27 mouse cellular contexts compared by ENCODE assay signal in genomic region chrX:105953999-105954398, GRCm38 (mm10). TPM values are rescaled to one million over a fixed set of nuclear protein-coding genes. Genes with fewer than 3 reads are reported as not detected.
DNase-seq lines count a peak whose midpoint lies in the region; ATAC-seq and TF ChIP-seq lines count a peak whose summit lies in the region.
"Had no signal": no experiment of that assay in that cellular context is flagged by ENCODE, and none has a peak within 500 bp of the region (broad histone marks: within the 10 kb centered on the region; RNA-seq: fewer than 3 reads in every experiment).

No protein-coding gene starts in this region.

- intact Hi-C loops in heart, postnatal 14 days (cut with DNase I) = no loop called here

- H3K4me1 ChIP-seq in cerebellum, adult 2 months (ENCODE audit: control insufficient read depth, insufficient read depth, low read length) = no peaks in the 10 kb centered on the region
- no peaks in the 10 kb centered on the region for H3K4me1 ChIP-seq in heart, embryonic 12.5 days (replicated peaks)
- H3K4me1 ChIP-seq: embryonic facial prominence, embryonic 10.5 days; embryonic facial prominence, embryonic 13.5 days; forebrain, embryonic 12.5 days; forebrain, embryonic 15.5 days; heart, embryonic 10.5 days; hindbrain, embryonic 10.5 days; hindbrain, embryonic 13.5 days; intestine, embryonic 15.5 days; kidney, embryonic 15.5 days had no signal

- 18% methylated on average over 2 of the region's 2 CpGs for WGBS in cerebellum, adult 2 months
- WGBS in heart, embryonic 12.5 days = 63% methylated on average over 2 of the region's 2 CpGs

- H3K36me3 ChIP-seq in heart, embryonic 12.5 days = no peaks in the 10 kb centered on the region
- H3K36me3 ChIP-seq: embryonic facial prominence, embryonic 10.5 days; embryonic facial prominence, embryonic 13.5 days; forebrain, embryonic 12.5 days; forebrain, embryonic 15.5 days; heart, embryonic 10.5 days; hindbrain, embryonic 10.5 days; hindbrain, embryonic 13.5 days; intestine, embryonic 15.5 days; kidney, embryonic 15.5 days had no signal

- DNase-seq in cerebellum, adult 18-20 months = peak; percentile 7 to 45
- no peak for DNase-seq in cerebellum, adult 8-10 months
- DNase-seq in cerebellum, adult 2 months = peak; percentile 13 to 57
- DNase-seq in cerebellum, postnatal 10 days = peak; percentile 22 to 43
- no peak for DNase-seq in heart, postnatal 14 days
- DNase-seq in liver = no peak
- DNase-seq: adrenal gland, adult 8-10 months; embryo, embryonic 11 days; gastrocnemius, postnatal 25 days; heart, adult 2 months; heart, postnatal 36 days; kidney, adult 11 months; kidney, adult 8-10 months had no signal

- H3K9me3 ChIP-seq in heart, embryonic 12.5 days (replicated peaks) = no peaks in the 10 kb centered on the region
- H3K9me3 ChIP-seq: embryonic facial prominence, embryonic 10.5 days; embryonic facial prominence, embryonic 13.5 days; forebrain, embryonic 12.5 days; forebrain, embryonic 15.5 days; heart, embryonic 10.5 days; hindbrain, embryonic 10.5 days; hindbrain, embryonic 13.5 days; intestine, embryonic 15.5 days; kidney, embryonic 15.5 days had no signal

- H3K9ac ChIP-seq in heart, embryonic 12.5 days = no peak overlapping the region
- H3K9ac ChIP-seq: embryonic facial prominence, embryonic 13.5 days; forebrain, embryonic 12.5 days; forebrain, embryonic 15.5 days; hindbrain, embryonic 13.5 days; intestine, embryonic 15.5 days; kidney, embryonic 15.5 days had no signal

- no peak overlapping the region for H3K4me2 ChIP-seq in heart, embryonic 12.5 days
- H3K4me2 ChIP-seq: embryonic facial prominence, embryonic 13.5 days; forebrain, embryonic 12.5 days; forebrain, embryonic 15.5 days; hindbrain, embryonic 13.5 days; intestine, embryonic 15.5 days; kidney, embryonic 15.5 days had no signal

- ATAC-seq in heart, embryonic 12.5 days (ENCODE audit: insufficient number of reproducible peaks, low FRiP score) = no peak
- ATAC-seq: activated CD4-positive, CD25-positive, alpha-beta regulatory T cell, adult 4 months; CD4-positive, CD25-positive, alpha-beta regulatory T cell, adult 4 months; forebrain, embryonic 15.5 days; hindbrain, embryonic 16.5 days; intestine, embryonic 15.5 days had no signal

- no peak for TF ChIP-seq CTCF in cerebellum, adult 2 months (IDR thresholded peaks at IDR 0.05; ENCODE audit: borderline replicate concordance, insufficient read depth, low read depth, low read length)

- no peak overlapping the region for H3K4me3 ChIP-seq in cerebellum, adult 2 months (replicated peaks; ENCODE audit: insufficient read depth, low read depth, low read length)
- no peak overlapping the region for H3K4me3 ChIP-seq in heart, embryonic 12.5 days
- H3K4me3 ChIP-seq: embryonic facial prominence, embryonic 10.5 days; embryonic facial prominence, embryonic 13.5 days; erythroblast, embryonic 14.5 days; forebrain, embryonic 12.5 days; forebrain, embryonic 15.5 days; heart, adult 2 months; heart, embryonic 10.5 days; hindbrain, embryonic 10.5 days; hindbrain, embryonic 13.5 days; intestine, embryonic 15.5 days; kidney, embryonic 15.5 days had no signal

- H3K27ac ChIP-seq in cerebellum, adult 2 months (ENCODE audit: insufficient read depth, low read length) = no peak overlapping the region
- no peak overlapping the region for H3K27ac ChIP-seq in heart, embryonic 12.5 days (ENCODE audit: poor library complexity, severe bottlenecking)
- H3K27ac ChIP-seq: embryonic facial prominence, embryonic 10.5 days; embryonic facial prominence, embryonic 13.5 days; forebrain, embryonic 12.5 days; forebrain, embryonic 15.5 days; heart, adult 2 months; heart, embryonic 10.5 days; hindbrain, embryonic 10.5 days; hindbrain, embryonic 13.5 days; intestine, embryonic 15.5 days; kidney, embryonic 15.5 days had no signal

- no peak for TF ChIP-seq POLR2A in cerebellum, adult 2 months (IDR thresholded peaks at IDR 0.05; ENCODE audit: borderline replicate concordance, insufficient read depth, low read length)

- no peaks in the 10 kb centered on the region for H3K27me3 ChIP-seq in cerebellum, adult 2 months (ENCODE audit: control insufficient read depth, insufficient read depth, low read length)
- H3K27me3 ChIP-seq in heart, embryonic 12.5 days (replicated peaks) = no peaks in the 10 kb centered on the region
- H3K27me3 ChIP-seq: embryonic facial prominence, embryonic 13.5 days; forebrain, embryonic 12.5 days; forebrain, embryonic 15.5 days; hindbrain, embryonic 13.5 days; intestine, embryonic 15.5 days; kidney, embryonic 15.5 days had no signal

RNA-seq across cellular contexts. Expression of gene Atrx, which starts 24.8 kb away (rescaled TPM):
- 63.6 and 70.3 TPM in 2 replicates for polyA plus RNA-seq in cerebellum, adult 2 months (2012; rRNA removed)
- total RNA-seq in heart, postnatal 14 days (2021) = 10 to 100 TPM; 94.6 to 99.4 TPM
- 136 and 147 TPM in 2 replicates for polyA plus RNA-seq in heart, embryonic 12.5 days (2016; fragmentation: Nextera tagmentation; extraction: Ambion mirVana)

RNA-seq across cellular contexts. Expression of gene Magt1, which starts 57.7 kb away (rescaled TPM):
- 9.0 and 10.2 TPM in 2 replicates for polyA plus RNA-seq in cerebellum, adult 2 months (2012; rRNA removed)
- total RNA-seq in heart, postnatal 14 days (2021) = 10 to 100 TPM; 30.2 to 40.6 TPM
- polyA plus RNA-seq in heart, embryonic 12.5 days (2016; fragmentation: Nextera tagmentation; extraction: Ambion mirVana) = 52.3 and 54.1 TPM in 2 replicates

Comparison
In these comparisons a context has a peak if more than half of its experiments do, and no peak if none do; other contexts are left out.
1. DNase-seq: peak in cerebellum, adult 18-20 months (2 of 2), cerebellum, adult 2 months (2 of 2) and cerebellum, postnatal 10 days (2 of 2); none in cerebellum, adult 8-10 months (single experiment), heart, postnatal 14 days (0 of 2) and liver (single experiment).